Mouse (Mus musculus) neutrophil, adult 59 days (primary cell): ENCODE data around the gene Pbsn. TPM values are rescaled to one million over a fixed set of nuclear protein-coding genes. Genes with fewer than 3 reads are reported as not detected.

Experiments
- total RNA-seq, 2 experiments: library from RNA; stranded (reverse); gene quantifications; 1 replicate in 1 of 2; 2 replicates in 1 of 2; pipeline ENCODE4 v1.2.4; 2023

The Pbsn gene
- total RNA-seq: not detected

GRCm38 (mm10) chrX:77853523-77853922 is at the start of gene Pbsn:
Pbsn (minus strand) TSS chrX:77853623.

GRCm38 (mm10) chrX:77864458-77864857 is 11.0 kb upstream of the Pbsn start, which contains the start of gene Gm14744:
Gm14744 (plus strand) TSS chrX:77864758.

GRCm38 (mm10) chrX:77796238-77796835 is 57.1 kb downstream of the Pbsn start, which contains the start of gene Prkx:
Prkx (minus strand) TSS chrX:77796278.

Other genes with a start within 250 kb of the Pbsn start
- gene Prkx, start 57.3 kb downstream of the Pbsn start, total RNA-seq: 10 to 100 TPM; 23.8 to 30.9 TPM
- not detected for gene Gm14744, start 11.1 kb upstream of the Pbsn start, total RNA-seq
- gene 5430402E10Rik, start 71.4 kb upstream of the Pbsn start, total RNA-seq: not detected
- not detected for gene Obp1a, start 237.8 kb upstream of the Pbsn start, total RNA-seq